Mouse (Mus musculus): ENCODE measurements around the gene Sec14l2.

DNA sequence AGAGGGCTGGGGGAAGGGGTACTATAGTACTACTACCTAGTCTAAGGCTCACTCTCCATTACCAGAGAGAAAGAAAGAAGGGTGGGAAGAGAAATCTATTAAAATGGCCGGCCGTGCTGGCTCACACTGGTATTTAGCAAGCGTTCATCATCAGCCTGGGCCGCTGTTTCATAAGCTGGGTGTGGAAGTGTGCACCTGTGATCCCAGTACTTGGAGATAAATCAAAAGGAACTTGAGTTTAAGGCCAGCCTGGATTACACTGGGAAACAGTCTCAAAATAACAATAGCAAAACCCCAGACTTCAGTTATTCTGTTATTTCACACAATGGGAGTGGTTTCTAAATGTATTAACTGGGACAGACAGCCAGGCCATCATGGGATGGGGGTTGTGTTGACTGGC lies 60.7 kb downstream of the Sec14l2 start:
- TF ChIP-seq CTCF (IDR thresholded peaks at IDR 0.05; ENCODE audit: borderline replicate concordance, insufficient read depth, low read depth, low read length) (no peak), POLR2A (IDR thresholded peaks at IDR 0.05; ENCODE audit: borderline replicate concordance, insufficient read depth, low read length) (no peak)

Data from cerebellum, adult 2 months (tissue).